Mouse (Mus musculus) kidney, embryonic 15.5 days (tissue): ENCODE data around the gene Eftud2. TPM values are rescaled to one million over a fixed set of nuclear protein-coding genes. Genes with fewer than 3 reads are reported as not detected.

Experiments
- ATAC-seq: fragments of 200-750 bp; cut with Nextera tagmentation; replicated peaks from 2 replicates; pipeline ENCODE4 v1.8.0; 2017; ENCODE audit warnings: moderate TSS enrichment; ENCODE audit not compliant: low FRiP score
- H3K27ac ChIP-seq: fragments of 300-500 bp; sonication (generic); 2 replicates; pipeline ENCODE4 v1.5.1; 2015; ENCODE audit warnings: mild to moderate bottlenecking, inconsistent platforms
- H3K27me3 ChIP-seq: fragments of 300-500 bp; sonication (generic); 2 replicates; pipeline ENCODE4 v1.6.1; 2015; ENCODE audit warnings: inconsistent platforms
- H3K36me3 ChIP-seq: fragments of 300-500 bp; sonication (generic); 2 replicates; pipeline ENCODE4 v1.6.1; 2015; ENCODE audit warnings: inconsistent platforms
- H3K4me1 ChIP-seq: fragments of 300-500 bp; sonication (generic); 2 replicates; pipeline ENCODE4 v1.6.1; 2015; ENCODE audit warnings: inconsistent platforms
- H3K4me2 ChIP-seq: fragments of 300-500 bp; sonication (generic); 2 replicates; pipeline ENCODE4 v1.6.1; 2015; ENCODE audit warnings: moderate library complexity, mild to moderate bottlenecking, inconsistent platforms
- H3K4me3 ChIP-seq: fragments of 300-500 bp; sonication (generic); replicated peaks from 2 replicates; pipeline ENCODE4 v1.5.1; 2015; ENCODE audit warnings: mild to moderate bottlenecking, inconsistent platforms
- H3K9ac ChIP-seq: fragments of 300-500 bp; sonication (generic); 2 replicates; pipeline ENCODE4 v1.6.1; 2015; ENCODE audit warnings: mild to moderate bottlenecking, inconsistent platforms
- H3K9me3 ChIP-seq: fragments of 300-500 bp; sonication (generic); replicated peaks from 2 replicates; pipeline ENCODE4 v1.6.1; 2016; ENCODE audit warnings: inconsistent platforms
- WGBS: fragments of 180-500 bp; shearing (Covaris S2); methylation state at CpG from one replicate; pipeline ENCODE4 v1.1.7; 2015; ENCODE audit warnings: mixed read lengths; 5-methylcytosine and 5-hydroxymethylcytosine counted together
- polyA plus RNA-seq: library from polyadenylated mRNA; unstranded; fragments of >200 nt; fragmentation: Nextera tagmentation; extraction: Ambion mirVana; gene quantifications from 2 replicates; pipeline ENCODE4 v1.2.1, GENCODE M21; 2015

The Eftud2 gene
- polyA plus RNA-seq, 1 experiment from 2014 or later = 240 TPM

GRCm38 (mm10) chr11:102896641-102897040, 15.9 kb upstream of the Eftud2 start:
- H3K9ac ChIP-seq = no peak overlapping the region
- no peaks in the 10 kb centered on the region for H3K9me3 ChIP-seq
- WGBS = 62% methylated on average over 20 of the region's 20 CpGs

GRCm38 (mm10) chr11:102895779-102896178, 15.0 kb upstream of the Eftud2 start:
- H3K27me3 ChIP-seq = peaks cover 71% of the 10 kb centered on the region
- no peak overlapping the region for H3K9ac ChIP-seq
- 67% methylated on average over 9 of the region's 9 CpGs for WGBS
- H3K4me2 ChIP-seq = no peak overlapping the region
- no peaks in the 10 kb centered on the region for H3K9me3 ChIP-seq
- H3K4me1 ChIP-seq = peaks cover 25% of the 10 kb centered on the region
- H3K4me3 ChIP-seq = no peak overlapping the region
- H3K27ac ChIP-seq = no peak overlapping the region
- H3K36me3 ChIP-seq = no peaks in the 10 kb centered on the region
- ATAC-seq = no peak; the same call in 1 of the 2 replicates

More at GRCm38 (mm10) chr11:102896641-102897040, 15.9 kb upstream of the Eftud2 start:
- Histone ChIP-seq H3K4me2 (no peak overlapping the region), H3K4me3 (no peak overlapping the region), H3K27ac (no peak overlapping the region), H3K36me3 (no peaks in the 10 kb centered on the region), H3K27me3 (peaks cover 69% of the 10 kb centered on the region), H3K4me1 (peaks cover 30% of the 10 kb centered on the region)
- no peak for ATAC-seq

DNA sequence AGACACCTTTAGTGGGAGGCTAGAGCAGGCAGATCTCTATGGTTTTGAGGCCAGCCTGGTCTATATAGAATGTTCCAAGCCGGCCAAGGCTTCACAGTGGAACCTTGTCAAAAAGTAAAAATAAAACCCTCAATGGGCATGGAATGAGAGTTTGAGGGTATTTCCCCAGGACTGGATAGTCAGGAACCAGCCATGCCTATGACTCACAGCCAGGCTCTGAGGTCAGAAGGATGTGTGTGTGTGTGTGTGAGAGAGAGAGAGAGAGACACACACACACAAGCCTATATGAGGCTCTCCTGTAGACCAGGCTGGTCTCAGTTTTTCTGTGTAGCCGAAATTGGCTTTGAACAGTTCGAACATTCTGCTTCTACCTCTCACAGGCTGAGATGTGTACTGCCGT, 13.9 kb upstream of the Eftud2 start:
- Histone ChIP-seq H3K27ac (no peak overlapping the region), H3K36me3 (no peaks in the 10 kb centered on the region)

DNA sequence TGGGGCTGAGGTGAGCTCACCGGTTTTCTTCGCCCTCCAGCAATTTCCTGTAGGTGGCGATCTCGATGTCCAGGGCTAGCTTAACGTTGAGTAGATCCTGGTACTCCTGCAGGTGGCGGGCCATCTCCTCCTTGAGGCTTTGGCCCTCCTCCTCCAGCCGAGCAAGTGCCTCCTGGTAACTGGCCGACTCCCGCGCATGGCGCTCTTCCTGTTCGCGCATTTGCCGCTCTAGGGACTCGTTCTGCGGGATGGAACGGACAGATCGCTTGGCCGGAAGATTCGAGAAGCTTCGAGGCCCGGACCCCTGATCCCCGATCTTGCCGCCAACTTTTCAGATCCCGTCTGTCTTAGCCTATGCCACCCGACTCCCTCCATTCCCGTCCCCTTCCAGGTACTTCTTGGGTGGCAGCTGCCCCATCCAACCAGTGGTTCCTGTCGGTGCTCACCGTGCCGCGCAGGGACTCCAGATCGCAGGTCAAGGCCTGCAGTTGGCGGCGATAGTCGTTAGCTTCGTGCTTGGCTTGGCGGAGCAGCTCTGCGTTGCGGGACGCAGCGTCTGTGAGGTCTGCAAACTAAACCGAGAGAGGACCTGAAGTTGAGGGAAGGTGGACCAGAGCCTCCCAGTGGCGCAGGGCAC, 12.3 kb upstream of the Eftud2 start:
- peak overlapping the region; percentile 45 for H3K4me3 ChIP-seq
- WGBS = 1% methylated on average over 43 of the region's 43 CpGs

More for the DNA sequence above, 13.9 kb upstream of the Eftud2 start:
- peaks cover 71% of the 10 kb centered on the region for H3K27me3 ChIP-seq
- no peaks in the 10 kb centered on the region for H3K9me3 ChIP-seq
- H3K4me1 ChIP-seq = peaks cover 20% of the 10 kb centered on the region
- H3K4me2 ChIP-seq = no peak overlapping the region
- H3K4me3 ChIP-seq = no peak overlapping the region
- 90% methylated on average over 4 of the region's 4 CpGs for WGBS
- H3K9ac ChIP-seq = no peak overlapping the region
- no peak for ATAC-seq

GRCm38 (mm10) chr11:102890096-102890495, 9.3 kb upstream of the Eftud2 start:
- no peaks in the 10 kb centered on the region for H3K36me3 ChIP-seq
- no peak overlapping the region for H3K4me3 ChIP-seq
- no peaks in the 10 kb centered on the region for H3K9me3 ChIP-seq
- no peak overlapping the region for H3K4me2 ChIP-seq
- H3K27me3 ChIP-seq = peaks cover 60% of the 10 kb centered on the region
- WGBS = 59% methylated on average over 5 of the region's 5 CpGs
- ATAC-seq = no peak
- H3K27ac ChIP-seq = no peak overlapping the region
- H3K4me1 ChIP-seq = peaks cover 10% of the 10 kb centered on the region
- H3K9ac ChIP-seq = no peak overlapping the region

More for the DNA sequence above, 12.3 kb upstream of the Eftud2 start:
- H3K4me1 ChIP-seq = peaks cover 20% of the 10 kb centered on the region
- H3K9me3 ChIP-seq = no peaks in the 10 kb centered on the region
- H3K27me3 ChIP-seq = peaks cover 66% of the 10 kb centered on the region
- peak overlapping the region; percentile 52 for H3K9ac ChIP-seq
- ATAC-seq = peak; percentile 82
- H3K4me2 ChIP-seq = peak overlapping the region; percentile 84
- H3K27ac ChIP-seq = no peak overlapping the region
- H3K36me3 ChIP-seq = no peaks in the 10 kb centered on the region

DNA sequence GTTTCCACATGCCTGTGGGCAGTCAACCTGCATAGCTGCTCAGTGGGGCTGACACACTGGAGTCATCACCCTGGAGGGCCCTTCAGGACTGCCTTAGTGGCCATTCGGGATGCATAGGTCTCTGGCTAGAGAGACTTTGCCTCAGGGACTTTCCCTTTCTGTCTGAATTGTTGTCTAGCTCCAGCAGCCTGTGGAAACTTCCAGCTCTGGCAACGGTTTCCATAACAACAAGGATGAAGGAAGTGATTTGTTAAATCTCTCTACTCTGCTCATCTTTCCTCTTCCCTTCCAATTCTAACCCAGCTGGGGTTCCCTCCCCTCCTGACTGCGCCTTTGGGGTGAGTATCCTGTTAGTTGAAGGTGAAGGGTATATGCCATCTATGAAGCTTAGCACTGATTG, 7.3 kb upstream of the Eftud2 start:
- Histone ChIP-seq H3K9ac (no peak overlapping the region), H3K4me1 (peaks cover 4% of the 10 kb centered on the region), H3K4me2 (no peak overlapping the region), H3K36me3 (no peaks in the 10 kb centered on the region), H3K4me3 (no peak overlapping the region), H3K9me3 (no peaks in the 10 kb centered on the region), H3K27ac (no peak overlapping the region), H3K27me3 (peaks cover 44% of the 10 kb centered on the region)
- no peak for ATAC-seq
- 62% methylated on average over 3 of the region's 3 CpGs for WGBS

DNA sequence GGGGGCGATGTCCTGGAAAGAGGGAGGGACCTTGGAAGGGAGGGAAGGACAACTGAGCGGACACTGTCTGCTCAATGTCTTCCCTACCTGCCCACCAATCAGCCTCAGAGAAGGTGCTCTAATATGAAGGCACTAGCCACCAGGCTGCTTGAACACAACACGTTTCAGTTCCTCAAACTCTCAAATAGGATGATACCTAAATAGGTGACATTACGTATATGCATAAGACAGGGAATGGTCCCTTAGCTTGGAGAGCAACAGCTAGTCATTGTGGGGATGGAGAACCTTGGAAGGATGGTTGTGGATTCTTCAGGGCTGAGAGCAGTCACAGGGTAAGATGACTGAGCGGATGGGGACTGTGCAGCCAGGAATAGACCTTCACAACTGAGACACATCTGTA, 6.6 kb upstream of the Eftud2 start:
- Histone ChIP-seq H3K4me2 (no peak overlapping the region), H3K27ac (no peak overlapping the region), H3K4me3 (no peak overlapping the region), H3K9ac (no peak overlapping the region), H3K4me1 (no peaks in the 10 kb centered on the region), H3K9me3 (no peaks in the 10 kb centered on the region), H3K27me3 (peaks cover 46% of the 10 kb centered on the region; the same call in 1 of the 2 replicates), H3K36me3 (no peaks in the 10 kb centered on the region)
- ATAC-seq = no peak
- WGBS = 80% methylated on average over 5 of the region's 5 CpGs

DNA sequence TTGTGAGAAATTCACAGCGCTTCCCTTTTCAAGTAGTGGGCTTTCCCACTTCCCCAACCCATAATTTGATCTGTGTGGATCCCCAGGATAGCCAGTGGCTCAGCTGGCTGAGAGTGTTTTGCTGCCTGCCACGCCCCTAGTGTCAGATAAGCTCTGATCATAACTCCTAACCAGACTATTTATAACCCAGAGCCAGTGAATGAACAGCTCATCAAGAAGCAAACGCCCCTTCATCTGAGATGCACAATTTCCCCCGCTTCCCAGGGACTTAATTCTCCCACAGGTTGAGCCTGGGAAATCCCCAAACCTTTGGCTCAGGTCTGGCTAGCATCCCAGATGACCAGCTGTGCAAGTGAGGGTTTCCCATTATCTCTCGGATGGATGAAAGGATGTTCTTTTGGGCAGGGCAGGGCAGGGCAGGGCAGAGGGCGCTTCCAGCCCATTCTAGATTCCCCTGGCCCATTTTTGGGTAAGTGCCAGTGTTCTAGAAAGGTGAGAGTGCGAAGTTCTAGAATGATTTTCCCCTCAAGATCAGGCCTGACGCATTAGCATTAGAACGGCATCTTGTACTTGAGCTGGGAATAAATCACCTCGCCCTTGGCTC, 3.9 kb upstream of the Eftud2 start, which contains the start of gene Fam187a:
Gene Fam187a, plus strand, starts transcription at position 554 of the 604 bp plus-strand sequence.
- Histone ChIP-seq H3K4me3 (no peak within 1 kb of the TSS), H3K9me3 (no peaks in the 10 kb centered on the region), H3K4me1 (peaks cover 11% of the 10 kb centered on the region), H3K36me3 (no peaks in the 10 kb centered on the region), H3K27ac (no peak within 1 kb of the TSS), H3K9ac (no peak within 1 kb of the TSS), H3K4me2 (no peak within 1 kb of the TSS), H3K27me3 (peaks cover 36% of the 10 kb centered on the region; the same call in 1 of the 2 replicates)
- no peak for ATAC-seq
- WGBS = 57% methylated on average over 10 of the region's 10 CpGs

DNA sequence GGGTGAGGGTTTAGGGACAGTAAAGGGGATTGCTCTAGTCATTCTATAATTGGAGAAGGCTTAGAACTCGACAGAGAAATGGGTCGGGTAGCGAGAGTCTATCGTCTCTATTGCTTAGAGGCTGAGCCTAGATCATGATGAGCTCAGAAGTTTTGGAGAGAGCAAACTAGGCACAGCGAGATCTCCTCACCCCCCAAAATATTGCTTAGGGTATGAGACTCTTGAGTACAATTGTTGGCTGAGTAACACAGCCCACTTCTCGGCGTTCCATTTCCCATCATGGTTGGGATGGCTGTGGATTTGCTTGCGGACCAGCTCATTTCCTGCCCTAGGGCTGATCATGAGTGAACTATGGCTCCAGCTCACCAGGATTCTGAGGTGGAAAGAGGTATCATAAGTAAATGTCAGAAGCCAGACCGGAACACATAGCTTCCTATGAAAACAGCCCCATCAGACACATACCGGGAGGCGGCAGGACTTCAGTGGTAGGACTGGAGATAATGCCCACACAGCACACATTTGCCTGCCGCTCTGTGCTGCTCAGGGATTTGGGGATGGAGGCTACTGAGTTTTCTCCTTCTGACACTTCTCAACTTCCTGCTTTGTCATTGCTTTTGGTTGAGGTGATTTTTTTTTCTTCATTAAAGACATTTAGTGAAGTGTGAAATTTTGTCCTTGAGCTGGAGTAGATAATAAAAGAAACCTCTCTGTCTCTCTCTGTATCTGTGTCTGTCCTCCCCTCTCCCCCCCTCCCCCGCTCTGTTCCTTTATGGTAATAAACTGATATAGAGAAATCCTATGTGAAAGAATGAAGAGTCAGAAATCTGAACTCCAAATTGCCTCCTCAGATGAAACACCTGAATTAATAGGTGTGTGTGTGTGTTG, 771 bp upstream of the Eftud2 start:
- 13% methylated on average over 13 of the region's 13 CpGs for WGBS
- Histone ChIP-seq H3K27ac (peak overlapping the region; percentile 85; the same call in 1 of the 2 replicates), H3K9me3 (no peaks in the 10 kb centered on the region)

GRCm38 (mm10) chr11:102879558-102879957, 1.2 kb downstream of the Eftud2 start:
- Histone ChIP-seq H3K4me3 (peak overlapping the region; percentile 71), H3K27me3 (peaks cover 8% of the 10 kb centered on the region; the same call in 1 of the 2 replicates), H3K36me3 (peaks cover 34% of the 10 kb centered on the region), H3K4me1 (peaks cover 19% of the 10 kb centered on the region), H3K4me2 (peak overlapping the region; percentile 84), H3K9ac (peak overlapping the region; percentile 75), H3K9me3 (no peaks in the 10 kb centered on the region), H3K27ac (no peak overlapping the region)
- ATAC-seq = no peak
- 51% methylated on average over 2 of the region's 2 CpGs for WGBS

More for the DNA sequence above, 771 bp upstream of the Eftud2 start:
- Histone ChIP-seq H3K27me3 (peaks cover 16% of the 10 kb centered on the region; the same call in 1 of the 2 replicates), H3K9ac (peak overlapping the region; percentile 75), H3K4me2 (peak overlapping the region; percentile 84), H3K4me1 (peaks cover 19% of the 10 kb centered on the region), H3K4me3 (peak overlapping the region; percentile 71), H3K36me3 (peaks cover 15% of the 10 kb centered on the region)
- ATAC-seq = peak; percentile 23; the same call in 1 of the 2 replicates

GRCm38 (mm10) chr11:102874801-102875334, 5.9 kb downstream of the Eftud2 start:
- Histone ChIP-seq H3K27me3 (no peaks in the 10 kb centered on the region), H3K27ac (no peak overlapping the region), H3K4me3 (no peak overlapping the region), H3K4me1 (peaks cover 9% of the 10 kb centered on the region), H3K9me3 (no peaks in the 10 kb centered on the region), H3K9ac (no peak overlapping the region), H3K4me2 (no peak overlapping the region), H3K36me3 (peaks cover 68% of the 10 kb centered on the region)
- WGBS = 93% methylated on average over 7 of the region's 7 CpGs
- no peak for ATAC-seq
